Mouse (Mus musculus): ENCODE data around the gene Pcca.

DNA sequence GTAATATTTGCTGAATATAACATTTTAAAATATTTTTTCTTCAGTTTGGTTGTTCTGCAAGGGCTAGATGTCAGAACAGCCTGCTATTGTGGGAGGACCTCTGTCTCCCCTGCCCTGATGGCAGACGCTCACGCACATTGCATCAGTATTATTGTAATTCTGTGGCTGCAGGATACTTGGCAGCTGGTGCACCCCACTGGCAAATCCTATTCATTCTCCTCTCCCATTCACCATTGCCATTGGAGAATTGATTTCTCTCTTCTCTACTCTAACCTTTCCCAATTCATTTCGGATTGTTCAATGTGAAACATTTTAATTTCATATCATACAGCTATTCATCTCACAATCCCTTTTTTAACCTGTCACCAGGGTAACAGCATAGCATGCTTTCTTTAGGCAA is 186.9 kb downstream of the Pcca start:
- no peak for TF ChIP-seq MYOG (IDR thresholded peaks at IDR 0.05; ENCODE audit: control insufficient read depth in 1 of 3, insufficient read depth in 1 of 3, insufficient read length in 2 of 3, low read depth in 2 of 3)
- no peak for TF ChIP-seq E2F4 (IDR thresholded peaks at IDR 0.05; ENCODE audit: insufficient read depth)
- no peak for TF ChIP-seq TCF12 (IDR thresholded peaks at IDR 0.05; ENCODE audit: insufficient read depth, poor library complexity, severe bottlenecking)
- TF ChIP-seq MAX (IDR thresholded peaks at IDR 0.05; ENCODE audit: low read depth) = no peak
- no peak for TF ChIP-seq POLR2A (IDR thresholded peaks at IDR 0.05; ENCODE audit: insufficient read length, low read depth)
- no peak for TF ChIP-seq CEBPB (IDR thresholded peaks at IDR 0.05; ENCODE audit: insufficient read depth, poor library complexity, severe bottlenecking)

All from myocyte (in vitro differentiated cells).